Mouse (Mus musculus) heart, postnatal 0 days (tissue): Measurements from ENCODE around the gene Guca2b.

ENCODE experiments used
- CTCF ChIP-seq: IDR thresholded peaks from 2 replicates; pipeline ENCODE4 v1.5.1; 2016; ENCODE audit warnings: antibody characterized with exemption, control low read depth, low read depth
- EP300 ChIP-seq: IDR thresholded peaks from 2 replicates; pipeline ENCODE4 v1.6.1; 2016; ENCODE audit warnings: antibody characterized with exemption, low read depth

- no peak for TF ChIP-seq CTCF
- TF ChIP-seq EP300: no peak
These were observed 1.3 kb upstream of the Guca2b start for GRCm38 (mm10) chr4:119660007-119660406.
